Mouse (Mus musculus) layer of hippocampus, adult 18-20 months (tissue): ENCODE results near the gene Pik3c2a. TPM values are rescaled to one million over a fixed set of nuclear protein-coding genes. Genes with fewer than 3 reads are reported as not detected.

ENCODE experiments used
- DNase-seq, 2 experiments: peaks; one replicate each; pipeline ENCODE4 v3.0.0; 2022; ENCODE audit warnings: low spot score in 2 of 2
- long read RNA-seq: library from polyadenylated mRNA; stranded (forward); transcript quantifications from one replicate; pipeline ENCODE4 v2.0.0, GENCODE M21; 2021
- total RNA-seq, 2 experiments: library from RNA; stranded (reverse); gene quantifications; 2 replicates each; pipeline ENCODE4 v1.2.3; 2021

Pik3c2a gene
- total RNA-seq: 10 to 100 TPM; 29.2 to 29.3 TPM
- long read RNA-seq, full-length matches to known transcripts: 8 of 23 reads
- long read RNA-seq, partial matches to known transcripts: 3 of 23 reads
- long read RNA-seq, other reads (novel, unspliced or antisense): 12 of 23 reads

DNA sequence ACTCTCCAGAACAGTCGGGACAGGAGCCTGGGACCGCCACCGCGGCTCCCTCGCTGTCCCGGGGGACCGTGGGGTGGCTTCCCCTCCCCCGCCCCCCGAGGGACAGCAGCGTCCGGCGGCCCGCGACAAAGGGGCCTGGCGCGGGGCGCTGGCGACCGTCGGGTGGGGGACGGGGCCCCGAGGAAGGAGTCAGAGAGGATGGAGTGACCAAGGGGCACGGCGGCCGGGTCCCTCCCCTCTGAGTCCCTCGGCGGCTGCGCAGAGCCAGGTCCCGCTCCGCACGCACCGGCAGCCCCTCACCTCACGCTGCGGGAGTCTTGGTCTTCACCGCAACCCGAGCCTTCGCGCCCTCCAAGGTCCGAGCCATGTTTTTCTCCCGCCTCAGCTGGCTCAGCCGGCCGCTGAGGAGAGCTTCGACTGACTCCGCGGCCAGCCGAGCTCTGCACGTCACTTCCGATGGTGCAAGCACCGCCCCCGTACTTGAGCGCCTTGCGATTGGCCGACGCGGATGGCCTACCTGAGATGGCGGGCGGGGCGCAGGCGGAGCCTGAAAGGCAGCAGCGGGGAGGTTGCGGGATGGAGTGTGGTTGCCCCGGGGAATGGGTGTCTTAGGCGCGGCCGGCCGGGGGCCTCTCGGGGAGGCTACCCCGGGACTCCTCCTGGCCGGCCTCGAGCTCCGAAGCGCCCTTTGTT lies at the start of gene Pik3c2a:
Gene Pik3c2a (minus strand): TSS at position 446 of the 693 bp plus-strand sequence.
- DNase-seq: peak; percentile 93 to 97

DNA sequence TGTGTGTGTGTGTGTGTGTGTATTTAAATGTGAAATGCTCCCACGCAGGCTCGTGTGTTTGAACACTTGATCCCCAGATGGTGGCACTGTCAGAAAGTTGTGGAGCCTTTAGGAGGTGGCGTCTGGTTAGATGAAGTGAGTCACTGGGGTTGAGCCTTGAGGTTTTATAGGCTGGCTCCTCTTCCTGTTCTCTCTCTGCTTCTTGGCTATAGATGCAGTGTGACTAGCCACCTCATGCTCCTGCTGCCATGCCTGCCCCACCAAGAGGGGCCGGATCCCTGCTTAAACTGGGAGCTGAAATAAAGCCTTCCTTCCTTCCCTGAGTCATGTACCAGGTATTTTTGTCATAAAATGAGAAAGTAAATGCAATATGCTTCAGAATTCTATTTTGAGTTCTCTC lies 47.9 kb upstream of the Pik3c2a start:
- DNase-seq: no peak

DNA sequence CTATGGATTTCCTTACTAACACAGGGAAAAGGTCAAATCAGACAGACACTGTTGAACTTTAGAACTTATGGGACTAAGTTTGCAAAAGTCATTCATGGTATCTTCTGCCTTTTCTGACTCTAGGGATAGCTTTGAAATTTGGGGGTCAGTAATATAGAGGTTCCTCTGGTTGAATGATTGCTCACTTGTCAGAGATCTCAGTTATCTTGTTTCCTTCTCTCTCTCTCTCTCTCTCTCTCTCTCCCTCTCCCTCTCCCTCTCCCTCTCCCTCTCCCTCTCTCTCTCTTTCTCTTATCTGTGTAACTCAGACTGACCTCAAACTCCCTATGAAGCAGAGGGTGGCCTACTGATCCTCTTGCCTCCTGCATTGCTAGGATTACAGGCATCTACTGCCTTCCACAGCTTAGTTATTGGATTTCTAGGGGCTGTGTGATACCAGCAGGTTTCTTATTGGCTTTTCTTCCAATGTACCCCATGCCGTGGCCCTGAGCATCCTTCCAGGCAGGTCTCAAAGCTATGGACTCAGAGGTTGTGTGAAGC lies 41.9 kb upstream of the Pik3c2a start:
- DNase-seq: no peak

DNA sequence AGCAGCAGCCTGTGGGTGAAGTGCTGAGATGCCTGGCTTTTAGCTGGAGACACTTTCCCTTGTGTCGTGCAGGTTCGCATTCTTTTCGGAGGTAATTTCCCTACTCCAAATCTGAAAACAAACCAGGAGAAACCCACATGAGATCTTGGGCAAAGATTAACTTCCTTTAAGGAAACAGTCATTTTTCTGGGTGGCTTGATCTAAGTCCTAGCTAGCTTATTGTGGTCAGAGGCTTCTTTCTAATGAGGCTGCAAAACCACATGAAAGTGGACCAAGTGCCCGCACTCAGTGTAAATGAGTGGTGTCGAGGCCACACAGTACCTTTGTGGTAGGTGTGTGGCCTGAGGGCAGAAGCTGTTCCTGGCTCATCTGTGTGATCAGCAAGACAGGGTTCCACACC lies 41.0 kb upstream of the Pik3c2a start:
- no peak for DNase-seq

DNA sequence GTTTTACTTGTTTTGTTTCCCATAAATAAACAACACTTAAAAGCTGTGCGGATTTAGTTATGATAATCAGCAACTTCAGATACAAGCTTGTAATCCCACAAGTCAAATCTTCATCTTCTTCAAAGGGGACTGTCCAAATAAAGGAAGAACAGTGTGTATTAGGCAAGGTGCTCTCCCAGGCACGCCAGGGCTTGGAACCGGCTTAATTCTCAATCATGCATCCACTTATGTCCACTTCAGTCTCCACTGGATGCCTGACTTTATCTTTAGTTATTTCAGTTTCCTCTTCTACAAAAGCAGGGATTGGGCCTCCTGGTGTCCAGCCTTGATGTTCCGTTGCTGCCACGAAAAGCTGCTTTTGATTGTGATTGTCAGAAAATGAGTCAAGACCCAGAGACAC lies 40.5 kb upstream of the Pik3c2a start:
- DNase-seq: no peak

DNA sequence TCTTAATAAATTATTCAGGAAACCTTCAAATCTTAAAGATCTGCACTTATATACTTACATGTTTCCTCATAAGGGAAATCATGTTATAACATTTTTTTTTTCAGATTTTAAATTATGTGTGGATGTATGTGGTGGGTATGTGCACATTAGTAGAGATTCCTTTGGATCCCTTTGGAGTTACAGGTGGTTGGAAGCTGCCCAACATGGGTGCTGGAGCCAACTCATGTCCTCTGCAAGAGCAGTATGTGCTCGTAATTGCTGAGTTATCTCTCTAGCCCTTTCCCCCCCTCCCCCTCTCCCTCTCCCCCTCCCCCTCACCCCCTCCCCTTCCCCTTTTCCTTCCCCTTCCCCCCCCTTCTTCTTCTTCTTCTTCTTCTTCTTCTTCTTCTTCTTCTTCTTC lies 39.9 kb upstream of the Pik3c2a start:
- DNase-seq: peak in 1 of 2 experiments; percentile 22

DNA sequence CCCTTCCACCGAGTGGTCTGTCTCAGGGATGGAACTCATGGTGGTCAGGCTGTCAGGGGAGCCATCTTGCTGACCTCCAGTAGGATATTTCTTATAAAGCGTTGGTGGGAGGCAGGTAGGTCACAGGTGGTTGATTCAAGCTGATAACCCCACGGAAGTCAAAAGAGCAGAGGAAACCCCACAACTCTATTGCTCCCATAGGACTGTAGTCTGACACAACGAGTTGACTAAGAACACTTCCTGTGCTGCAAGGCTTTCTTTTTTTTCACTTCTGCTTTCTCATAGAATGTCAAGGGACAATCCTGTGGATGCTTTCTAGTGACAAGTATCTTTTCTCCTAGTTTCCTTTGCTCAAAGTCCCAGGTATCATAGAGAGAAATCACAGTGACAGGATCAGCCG lies 33.0 kb upstream of the Pik3c2a start:
- no peak for DNase-seq

DNA sequence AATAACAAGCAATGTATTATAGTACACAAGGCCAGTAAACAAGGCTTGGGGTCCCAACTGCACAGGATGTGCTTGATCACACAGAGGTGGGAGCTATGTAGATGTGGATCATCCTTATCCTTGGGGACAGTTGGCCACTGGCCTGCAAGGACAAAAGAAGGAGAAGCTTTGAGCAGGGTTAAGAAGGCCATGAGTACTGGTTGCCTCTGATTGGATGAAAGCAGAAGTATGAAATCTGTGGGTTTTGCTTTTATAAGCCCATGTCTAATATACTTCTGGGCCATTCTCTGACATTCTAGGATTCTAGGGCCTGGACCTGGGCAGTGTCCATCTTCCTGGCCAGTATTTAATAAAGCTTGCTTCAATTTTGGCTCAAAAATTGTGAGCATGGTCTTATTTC lies 32.6 kb upstream of the Pik3c2a start:
- no peak for DNase-seq

DNA sequence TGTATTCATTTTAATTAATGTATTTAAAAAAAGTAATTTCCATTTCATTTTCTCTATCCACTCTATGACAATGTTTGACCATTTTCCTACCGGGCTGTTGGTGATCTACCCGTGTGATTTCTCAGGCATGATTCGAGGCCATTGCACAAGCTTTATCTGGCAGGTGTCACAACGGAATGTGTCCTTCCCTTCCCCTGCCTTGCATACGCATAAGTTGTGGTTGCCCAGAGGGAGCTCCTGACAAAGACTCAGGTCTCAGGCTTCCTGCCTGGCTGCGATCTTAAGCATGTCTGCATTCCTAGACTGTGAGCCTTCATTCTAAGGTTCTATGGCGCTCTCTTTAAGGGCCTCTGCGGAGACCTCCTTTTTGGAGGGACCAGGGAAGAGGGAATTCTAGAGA lies 18.9 kb upstream of the Pik3c2a start:
- no peak for DNase-seq

DNA sequence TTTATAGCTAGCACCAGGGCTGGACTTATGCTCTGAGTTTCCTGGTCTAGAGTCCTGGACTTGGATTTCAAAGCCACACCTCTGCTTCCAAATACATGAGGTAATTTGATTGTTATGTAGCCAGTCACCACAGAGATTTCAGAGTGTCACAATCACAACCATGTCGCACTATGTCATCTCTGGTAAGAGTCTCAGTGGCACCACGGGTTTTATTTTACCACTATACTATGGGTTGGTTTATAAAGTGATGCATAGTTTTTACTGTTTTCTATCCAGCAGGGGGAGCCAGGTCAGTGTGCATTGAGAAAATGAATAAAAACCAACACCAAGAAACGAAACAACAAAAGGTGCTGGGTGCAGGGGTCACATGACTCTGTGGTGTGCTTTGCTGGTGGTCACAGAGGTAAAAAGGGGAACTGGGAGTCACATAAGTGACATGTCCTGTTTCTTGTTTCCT lies 15.8 kb upstream of the Pik3c2a start:
- DNase-seq: peak in 1 of 2 experiments; percentile 33

DNA sequence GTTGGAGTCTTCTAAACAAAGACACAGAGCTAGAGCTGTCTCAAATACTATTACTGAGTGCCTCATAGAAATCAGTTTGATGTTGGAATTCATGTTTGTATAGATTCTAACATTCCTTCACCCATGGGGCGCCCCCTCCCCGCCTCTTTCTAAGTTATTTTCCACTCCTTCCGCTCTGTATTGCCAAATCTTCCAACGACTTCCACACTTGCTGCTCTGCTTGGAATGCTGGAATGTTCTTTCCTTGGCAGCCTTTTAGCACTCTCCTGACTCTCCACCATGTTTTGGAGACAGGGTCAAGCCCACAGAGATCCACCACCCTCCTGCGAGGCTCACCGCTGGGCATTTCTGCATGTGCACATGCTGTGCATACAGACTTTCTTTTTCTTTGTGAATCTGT lies 14.1 kb upstream of the Pik3c2a start:
- no peak for DNase-seq

DNA sequence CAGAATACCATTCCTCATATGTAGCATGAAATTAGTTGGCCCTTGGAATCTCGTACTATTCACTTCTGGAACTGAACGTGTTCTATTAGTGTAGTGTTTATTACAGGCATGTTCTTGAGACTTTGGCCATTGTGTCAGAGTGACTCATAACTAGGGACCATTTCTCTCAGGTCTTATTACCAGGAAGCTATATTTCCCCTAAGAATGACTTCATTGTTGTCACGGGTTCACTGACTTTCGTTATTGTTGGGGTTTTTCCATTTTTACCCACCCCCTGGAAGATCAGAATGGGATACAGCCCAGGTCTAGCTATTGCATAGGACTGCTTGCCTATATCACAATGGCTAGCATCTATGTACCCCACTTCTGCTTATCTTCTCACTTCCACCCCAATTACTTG lies 13.7 kb upstream of the Pik3c2a start:
- DNase-seq: no peak

DNA sequence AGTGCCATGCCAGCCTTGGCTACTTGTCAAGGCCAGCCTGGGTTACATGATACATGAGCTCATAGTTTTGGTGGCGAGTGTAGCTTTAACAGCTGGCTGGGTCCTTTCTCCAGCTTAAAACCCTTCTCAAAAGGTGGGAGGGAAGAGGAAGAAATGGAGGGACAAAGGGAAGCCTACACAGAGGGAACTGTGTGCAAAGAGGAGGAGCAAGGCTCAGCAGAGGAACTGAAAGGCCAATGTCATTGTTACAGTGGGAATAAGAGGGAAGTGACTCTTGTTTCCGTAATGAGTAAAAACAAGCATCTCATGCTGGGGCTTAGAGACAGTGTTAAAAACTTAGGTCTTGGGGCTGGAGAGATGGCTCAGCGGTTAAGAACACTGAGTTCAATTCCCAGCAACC lies 3.4 kb upstream of the Pik3c2a start:
- no peak for DNase-seq

DNA sequence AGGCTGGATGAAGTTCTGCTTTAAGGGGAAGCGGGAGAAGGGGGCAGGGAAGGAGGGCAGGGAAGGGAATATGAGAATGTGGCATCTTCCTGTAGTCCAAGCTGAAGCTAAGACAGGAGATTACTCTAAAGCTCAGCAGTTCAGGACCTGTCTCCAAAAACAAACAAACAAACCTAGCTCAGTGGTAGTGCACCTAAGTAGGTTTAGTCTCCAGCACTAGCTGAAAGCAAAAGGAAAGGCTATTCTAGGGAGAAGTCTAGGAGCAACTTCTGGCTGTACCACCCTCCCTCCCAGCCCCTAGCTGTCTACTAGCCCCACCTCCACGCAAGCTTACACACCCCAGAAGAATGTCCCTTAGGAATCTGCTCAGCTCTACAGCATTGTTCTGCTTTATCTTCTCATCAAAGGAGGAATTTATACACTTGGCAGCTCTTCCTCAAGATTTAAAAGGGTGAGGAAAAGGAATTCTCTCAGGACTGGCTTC lies 1.1 kb upstream of the Pik3c2a start:
- no peak for DNase-seq

DNA sequence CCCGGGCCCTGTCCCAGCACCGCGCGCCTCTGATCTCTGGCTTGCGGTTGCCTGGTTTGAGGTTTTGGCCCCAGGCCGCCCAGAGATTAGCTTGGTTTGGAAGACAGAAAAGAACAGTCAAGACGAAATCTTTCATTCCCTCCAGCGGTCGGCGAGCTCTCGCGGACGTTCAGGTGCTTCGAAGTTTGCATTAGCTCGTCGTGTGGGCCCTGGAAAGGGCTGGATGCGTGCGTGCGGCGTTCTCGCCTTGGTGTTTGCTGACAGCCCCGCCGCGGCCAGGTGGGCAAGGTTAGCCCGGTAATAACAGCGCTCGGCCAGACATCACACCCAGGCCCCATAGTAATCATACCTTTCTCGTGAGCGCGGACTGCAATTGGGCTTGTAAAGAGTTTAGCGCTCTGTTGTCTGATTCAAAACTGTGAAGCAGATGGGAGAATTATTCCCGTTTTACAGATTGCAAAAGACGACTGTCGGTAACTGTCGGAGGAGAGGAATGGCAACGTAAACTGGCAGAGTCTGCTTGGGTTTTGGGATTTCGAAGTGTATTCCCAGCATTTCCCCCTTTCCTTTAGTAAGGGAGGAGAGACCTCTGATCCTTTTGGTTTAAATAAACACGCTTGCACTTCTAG lies 562 bp upstream of the Pik3c2a start:
- DNase-seq: no peak

DNA sequence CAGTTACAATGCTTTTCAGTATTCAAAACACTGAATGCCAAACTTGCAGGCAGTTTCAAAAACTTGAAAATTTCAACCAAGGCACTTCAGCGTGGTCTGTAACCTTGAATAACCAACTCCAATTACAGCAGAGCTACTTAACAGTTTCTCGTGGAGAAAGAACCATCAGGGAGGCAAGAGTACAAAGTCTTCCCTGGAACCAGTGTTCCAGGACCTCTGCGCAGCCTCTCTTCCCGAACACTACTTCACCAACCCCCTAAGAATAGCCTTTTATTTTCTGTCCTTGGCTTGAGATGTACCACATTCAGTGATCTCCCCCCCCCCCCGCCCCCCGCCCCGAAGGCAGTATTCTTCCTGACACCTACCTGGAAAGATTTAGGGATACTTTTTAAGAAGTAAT lies 1.0 kb downstream of the Pik3c2a start:
- no peak for DNase-seq

DNA sequence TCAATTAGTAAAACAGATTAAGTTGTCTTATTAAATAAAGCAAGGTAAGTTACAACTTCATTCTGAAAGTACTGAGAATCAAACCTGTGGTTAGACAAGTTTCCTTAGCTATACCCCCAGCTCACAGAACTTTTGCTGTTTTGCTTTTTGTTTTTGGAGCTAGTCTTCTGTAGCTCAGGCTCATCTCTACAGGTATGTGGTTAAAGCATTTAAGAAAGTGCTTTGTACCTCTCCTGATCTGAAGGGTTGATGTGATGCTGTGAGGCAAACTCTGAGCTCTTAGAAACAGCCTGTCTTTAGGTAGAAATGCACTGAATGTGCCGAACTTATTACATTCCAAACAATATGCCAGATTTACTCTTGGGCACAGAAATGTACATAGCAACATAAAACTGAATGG lies 1.9 kb downstream of the Pik3c2a start:
- no peak for DNase-seq

DNA sequence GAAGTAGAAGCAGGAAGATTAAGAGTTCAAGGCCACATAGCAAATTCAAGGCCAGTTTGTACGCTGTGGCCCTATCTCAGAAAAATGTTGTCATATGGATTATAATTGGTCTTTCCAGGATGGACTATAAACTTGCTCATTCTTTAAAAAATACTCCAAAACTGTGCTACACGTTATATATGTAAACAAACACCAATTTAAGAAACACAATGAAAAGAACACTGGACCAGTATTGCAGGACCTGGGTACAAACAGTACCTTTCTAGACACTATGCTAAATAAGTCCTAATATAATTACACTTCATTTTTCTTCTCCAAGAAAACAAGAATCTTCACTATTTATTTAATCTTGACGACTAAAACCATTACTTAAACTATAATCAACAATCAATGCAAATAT lies 11.6 kb downstream of the Pik3c2a start:
- no peak for DNase-seq

DNA sequence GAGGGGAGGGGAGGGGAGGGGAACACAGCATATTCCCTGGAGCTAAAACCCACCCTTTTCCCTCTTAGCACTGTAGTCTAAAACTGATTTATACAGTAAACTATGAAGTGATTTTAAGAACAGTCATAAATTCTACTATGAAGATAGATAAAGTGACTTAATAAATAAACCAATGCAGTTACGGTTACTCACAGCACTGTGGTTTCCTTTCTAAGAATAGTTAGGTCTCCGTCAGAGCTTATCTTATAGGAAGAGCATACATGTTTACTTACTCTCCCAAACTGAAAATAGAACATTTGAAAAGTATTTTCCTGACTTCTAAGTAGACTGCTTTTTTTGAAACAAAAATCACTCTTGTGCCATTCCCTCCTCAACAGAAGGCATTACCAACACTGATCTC lies 12.3 kb downstream of the Pik3c2a start:
- DNase-seq: no peak

DNA sequence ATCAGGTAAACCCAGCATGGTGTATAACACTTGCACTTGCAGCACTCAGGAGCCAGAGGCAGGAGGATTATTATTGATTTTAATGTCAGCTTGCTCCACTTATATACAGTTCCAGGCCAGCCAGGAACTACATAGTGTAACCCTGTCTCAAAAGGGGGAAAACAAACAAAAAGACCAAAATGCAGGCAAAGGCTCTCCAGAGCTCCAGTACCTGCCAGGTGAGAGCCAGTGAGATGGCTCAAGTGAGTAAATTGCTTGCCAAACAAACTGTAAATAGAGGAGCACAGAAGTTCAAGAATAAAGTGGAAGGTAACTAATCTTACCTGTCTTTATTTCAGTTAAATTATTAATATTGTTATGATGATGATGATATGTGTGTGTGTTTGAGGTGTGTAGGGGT lies 16.0 kb downstream of the Pik3c2a start:
- no peak for DNase-seq

DNA sequence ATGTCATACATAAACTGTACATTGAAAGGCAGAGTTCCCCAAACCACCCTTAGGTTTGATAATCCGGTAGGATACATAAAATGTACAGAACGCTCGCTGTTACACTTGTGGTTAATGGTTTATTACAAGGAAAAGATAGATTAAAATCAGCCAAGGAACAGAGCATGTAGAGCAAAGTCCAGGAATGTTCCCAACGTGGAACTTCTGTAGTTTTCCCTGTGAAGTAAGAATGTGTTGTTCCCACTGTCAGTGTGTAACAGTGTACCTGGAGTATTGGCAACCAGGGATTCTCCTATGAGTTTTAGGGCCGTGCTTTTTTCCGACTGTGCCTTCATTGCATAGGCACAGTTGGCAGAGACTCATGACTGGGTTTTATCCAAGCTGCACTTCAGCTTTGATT lies 17.5 kb downstream of the Pik3c2a start:
- no peak for DNase-seq

DNA sequence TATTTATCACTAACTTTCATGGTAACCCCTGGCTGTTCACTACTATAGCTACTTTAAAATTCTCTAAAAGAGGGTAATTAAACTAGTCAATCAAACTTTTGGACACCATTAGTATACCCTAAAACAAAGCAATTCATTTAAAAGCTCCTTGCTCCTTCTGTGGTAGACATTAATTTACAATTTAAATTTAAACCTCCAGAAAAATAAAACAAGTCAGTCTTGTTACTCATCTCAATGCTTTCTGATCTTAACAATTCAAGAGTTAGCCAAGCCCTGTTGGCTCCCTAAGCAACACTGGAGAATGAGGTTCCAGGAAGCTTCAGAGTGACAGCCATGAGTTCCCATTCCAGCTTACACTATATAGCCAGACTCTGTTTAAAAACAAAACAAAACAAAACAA lies 22.2 kb downstream of the Pik3c2a start:
- DNase-seq: no peak
